In the genomic region with DNA sequence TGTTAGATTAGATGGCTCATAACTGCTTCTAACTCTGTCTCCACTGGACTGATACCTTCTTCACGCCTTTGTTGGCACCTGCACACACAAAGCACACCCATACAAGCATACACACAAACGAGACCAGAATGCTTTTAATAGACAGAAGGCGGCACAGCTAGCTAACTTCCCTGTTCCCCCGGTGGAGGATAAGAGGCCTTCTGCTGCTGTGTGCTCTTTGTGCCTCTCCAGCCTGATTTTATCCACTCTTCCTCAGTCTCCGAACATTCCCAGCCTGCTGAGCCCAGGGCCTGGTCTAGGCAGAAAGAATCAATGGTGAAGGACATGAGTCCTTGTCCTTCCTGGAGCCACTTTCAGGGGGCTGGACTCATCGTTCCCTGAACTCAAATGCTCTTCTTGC, we compare ENCODE assay signal across 29 mouse cellular contexts.
A peak's percentile ranks its signal among the peaks of the same experiment; 100 is the strongest.
DNase-seq lines count a peak whose midpoint lies in the region; ATAC-seq lines count a peak whose summit lies in the region.
"Had no signal": no experiment of that assay in that cellular context is flagged by ENCODE, and none has a peak within 500 bp of the region (broad histone marks: within the 10 kb centered on the region; RNA-seq: fewer than 3 reads in every experiment).

No protein-coding gene starts in this region.

- no peaks in the 10 kb centered on the region for H3K9me3 ChIP-seq in forebrain, embryonic 10.5 days
- H3K9me3 ChIP-seq in forebrain, embryonic 11.5 days (ENCODE audit: control insufficient read depth, low read length) = no peaks in the 10 kb centered on the region
- H3K9me3 ChIP-seq in hindbrain, embryonic 10.5 days = no peaks in the 10 kb centered on the region
- no peaks in the 10 kb centered on the region for H3K9me3 ChIP-seq in hindbrain, embryonic 16.5 days (ENCODE audit: control insufficient read depth, low read length)
- no peaks in the 10 kb centered on the region for H3K9me3 ChIP-seq in midbrain, embryonic 10.5 days (replicated peaks)
- no peaks in the 10 kb centered on the region for H3K9me3 ChIP-seq in midbrain, embryonic 15.5 days
- H3K9me3 ChIP-seq: heart, embryonic 13.5 days; limb, embryonic 10.5 days; limb, embryonic 15.5 days; liver, embryonic 13.5 days had no signal

- H3K4me2 ChIP-seq in forebrain, embryonic 11.5 days (ENCODE audit: low read depth, low read length, severe bottlenecking) = no peak overlapping the region
- no peak overlapping the region for H3K4me2 ChIP-seq in hindbrain, embryonic 16.5 days (ENCODE audit: low read length)
- H3K4me2 ChIP-seq in midbrain, embryonic 15.5 days = no peak overlapping the region
- H3K4me2 ChIP-seq: heart, embryonic 13.5 days; limb, embryonic 15.5 days; liver, embryonic 13.5 days had no signal

- peak overlapping the region; percentile 35; the same call in 1 of the 2 replicates for H3K27ac ChIP-seq in forebrain, embryonic 10.5 days
- no peak overlapping the region for H3K27ac ChIP-seq in forebrain, embryonic 11.5 days (ENCODE audit: low read depth, low read length)
- peak overlapping the region; percentile 78 for H3K27ac ChIP-seq in hindbrain, embryonic 10.5 days
- H3K27ac ChIP-seq in hindbrain, embryonic 16.5 days (ENCODE audit: low read depth, low read length) = no peak overlapping the region
- peak overlapping the region; percentile 7; the same call in 1 of the 2 replicates for H3K27ac ChIP-seq in midbrain, embryonic 10.5 days (replicated peaks)
- no peak overlapping the region for H3K27ac ChIP-seq in midbrain, embryonic 15.5 days
- H3K27ac ChIP-seq: heart, embryonic 13.5 days; limb, embryonic 10.5 days; limb, embryonic 15.5 days; liver, embryonic 13.5 days; macrophage; stomach, postnatal 0 days had no signal

- 84% methylated on average over 6 of the region's 6 CpGs for WGBS in forebrain, embryonic 10.5 days
- 81% methylated on average over 6 of the region's 6 CpGs for WGBS in forebrain, embryonic 11.5 days
- 78% methylated on average over 6 of the region's 6 CpGs for WGBS in hindbrain, embryonic 10.5 days
- WGBS in hindbrain, embryonic 16.5 days = 69% methylated on average over 6 of the region's 6 CpGs
- 85% methylated on average over 6 of the region's 6 CpGs for WGBS in midbrain, embryonic 10.5 days
- 81% methylated on average over 6 of the region's 6 CpGs for WGBS in midbrain, embryonic 15.5 days

- no peak overlapping the region for H3K9ac ChIP-seq in forebrain, embryonic 11.5 days (ENCODE audit: low read length)
- no peak overlapping the region for H3K9ac ChIP-seq in hindbrain, embryonic 16.5 days (ENCODE audit: low read depth, low read length)
- no peak overlapping the region for H3K9ac ChIP-seq in midbrain, embryonic 15.5 days
- H3K9ac ChIP-seq: heart, embryonic 13.5 days; limb, embryonic 15.5 days; liver, embryonic 13.5 days had no signal

- peak; percentile 73 for ATAC-seq in cerebellum, adult (ENCODE audit: insufficient number of reproducible peaks, low FRiP score, low TSS enrichment)
- no peak for ATAC-seq in forebrain, embryonic 11.5 days (replicated peaks; ENCODE audit: low FRiP score)
- ATAC-seq in hindbrain, embryonic 16.5 days = no peak
- ATAC-seq in midbrain, embryonic 15.5 days (replicated peaks) = no peak
- ATAC-seq: activated CD4-positive, CD25-positive, alpha-beta regulatory T cell, adult 4 months; inflammation-experienced regulatory T-cells, adult 6 months; lung, postnatal 0 days; midbrain, embryonic 16.5 days had no signal

- DNase-seq in cerebellum, postnatal 4 days (ENCODE audit: low spot score in 2 of 2) = no peak
- DNase-seq in forebrain, embryonic 10.5 days (ENCODE audit: extremely low spot score, low spot score) = no peak
- no peak for DNase-seq in forebrain, embryonic 11.5 days (ENCODE audit: low spot score)
- no peak for DNase-seq in hindbrain, embryonic 10.5 days (ENCODE audit: low spot score)
- DNase-seq in midbrain, embryonic 10.5 days (ENCODE audit: low spot score) = no peak
- DNase-seq: adrenal gland, adult 2 months; adrenal gland, postnatal 36 days; gastrocnemius, postnatal 10 days; heart, postnatal 10 days; kidney, adult 11 months; kidney, postnatal 14 days; liver, embryonic 13.5 days; lung, adult 18-20 months; right cerebral cortex, postnatal 4 days; thymus, adult 18-20 months; thymus, postnatal 25 days had no signal

- H3K27me3 ChIP-seq in forebrain, embryonic 10.5 days (ENCODE audit: poor library complexity, severe bottlenecking) = no peaks in the 10 kb centered on the region
- no peaks in the 10 kb centered on the region for H3K27me3 ChIP-seq in forebrain, embryonic 11.5 days (ENCODE audit: control insufficient read depth, insufficient read depth, low read length)
- H3K27me3 ChIP-seq in hindbrain, embryonic 10.5 days (ENCODE audit: insufficient read depth, poor library complexity, severe bottlenecking) = no peaks in the 10 kb centered on the region
- no peaks in the 10 kb centered on the region for H3K27me3 ChIP-seq in hindbrain, embryonic 16.5 days (replicated peaks; ENCODE audit: control insufficient read depth, insufficient read depth, low read length)
- no peaks in the 10 kb centered on the region for H3K27me3 ChIP-seq in midbrain, embryonic 10.5 days (ENCODE audit: low read depth, poor library complexity, severe bottlenecking)
- no peaks in the 10 kb centered on the region for H3K27me3 ChIP-seq in midbrain, embryonic 15.5 days (replicated peaks)
- H3K27me3 ChIP-seq: CH12.LX; heart, embryonic 13.5 days; limb, embryonic 15.5 days; liver, embryonic 13.5 days had no signal

- no peak overlapping the region for H3K4me3 ChIP-seq in forebrain, embryonic 10.5 days
- H3K4me3 ChIP-seq in forebrain, embryonic 11.5 days (ENCODE audit: low read depth, low read length) = no peak overlapping the region
- H3K4me3 ChIP-seq in hindbrain, embryonic 10.5 days = no peak overlapping the region
- H3K4me3 ChIP-seq in hindbrain, embryonic 16.5 days (ENCODE audit: low read length) = no peak overlapping the region
- no peak overlapping the region for H3K4me3 ChIP-seq in midbrain, embryonic 10.5 days
- H3K4me3 ChIP-seq in midbrain, embryonic 15.5 days = no peak overlapping the region
- H3K4me3 ChIP-seq: heart, embryonic 13.5 days; limb, embryonic 10.5 days; limb, embryonic 15.5 days; liver, embryonic 13.5 days had no signal

- peaks cover 48% of the 10 kb centered on the region for H3K4me1 ChIP-seq in forebrain, embryonic 10.5 days
- peaks cover 6% of the 10 kb centered on the region; the same call in 1 of the 2 replicates for H3K4me1 ChIP-seq in forebrain, embryonic 11.5 days (replicated peaks; ENCODE audit: control insufficient read depth, insufficient read depth, low read length)
- H3K4me1 ChIP-seq in hindbrain, embryonic 10.5 days (replicated peaks) = peaks cover 68% of the 10 kb centered on the region
- peaks cover 21% of the 10 kb centered on the region for H3K4me1 ChIP-seq in hindbrain, embryonic 16.5 days (ENCODE audit: control insufficient read depth, insufficient read depth, low read depth, low read length)
- peaks cover 62% of the 10 kb centered on the region for H3K4me1 ChIP-seq in midbrain, embryonic 10.5 days
- H3K4me1 ChIP-seq in midbrain, embryonic 15.5 days = peaks cover 22% of the 10 kb centered on the region
- H3K4me1 ChIP-seq: liver, embryonic 13.5 days had no signal

- no peaks in the 10 kb centered on the region for H3K36me3 ChIP-seq in forebrain, embryonic 10.5 days (replicated peaks)
- no peaks in the 10 kb centered on the region for H3K36me3 ChIP-seq in forebrain, embryonic 11.5 days (ENCODE audit: control insufficient read depth, insufficient read depth, low read length)
- no peaks in the 10 kb centered on the region for H3K36me3 ChIP-seq in hindbrain, embryonic 10.5 days
- H3K36me3 ChIP-seq in hindbrain, embryonic 16.5 days (ENCODE audit: control insufficient read depth, insufficient read depth, low read length) = no peaks in the 10 kb centered on the region
- 0 out of 2 replicates have a peak, but pooled peaks cover 3% of the 10 kb centered on the region for H3K36me3 ChIP-seq in midbrain, embryonic 10.5 days
- H3K36me3 ChIP-seq in midbrain, embryonic 15.5 days (replicated peaks) = no peaks in the 10 kb centered on the region
- H3K36me3 ChIP-seq: heart, embryonic 13.5 days; limb, embryonic 10.5 days; limb, embryonic 15.5 days; liver, embryonic 13.5 days had no signal

Comparison
In these comparisons a context has a peak if more than half of its experiments do, and no peak if none do; other contexts are left out.
1. H3K27ac ChIP-seq: peak in forebrain, embryonic 10.5 days (single experiment), hindbrain, embryonic 10.5 days (single experiment) and midbrain, embryonic 10.5 days (single experiment); none in forebrain, embryonic 11.5 days (single experiment), hindbrain, embryonic 16.5 days (single experiment) and midbrain, embryonic 15.5 days (single experiment).